Mouse (Mus musculus) frontal cortex, postnatal 14 days (tissue): ENCODE measurements at regions not wholly inside any gene's neighbourhood (a gene's known extent, or its start where the extent isn't known, plus 50 kb on each side); places are given as distances from the start of the nearest gene placed in this dataset.

Source experiments
- DNase-seq, 2 experiments: peaks; one replicate each; pipeline ENCODE4 v3.0.0; 2022; ENCODE audit warnings: low spot score in 2 of 2

DNA sequence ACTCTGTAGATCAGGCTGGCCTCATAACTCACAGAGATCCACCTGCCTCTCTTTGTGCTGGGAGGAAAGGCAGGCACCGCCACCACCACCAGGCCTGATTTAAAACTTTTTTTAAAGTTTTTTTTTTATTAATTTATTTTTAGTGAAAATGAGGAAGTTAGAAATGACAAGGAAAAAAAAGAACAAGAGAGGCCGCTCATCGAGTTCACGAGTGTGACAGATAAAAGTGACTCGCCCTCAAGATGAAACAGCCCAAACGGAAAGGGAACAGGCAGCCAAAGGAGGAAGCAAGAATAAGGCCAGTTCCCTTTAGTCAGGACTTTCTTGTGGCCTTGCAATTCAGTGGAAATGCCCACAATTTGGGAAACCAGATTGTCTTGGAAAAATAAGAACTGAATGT, 163.4 kb upstream of the Jmjd1c start:
- no peak for DNase-seq

DNA sequence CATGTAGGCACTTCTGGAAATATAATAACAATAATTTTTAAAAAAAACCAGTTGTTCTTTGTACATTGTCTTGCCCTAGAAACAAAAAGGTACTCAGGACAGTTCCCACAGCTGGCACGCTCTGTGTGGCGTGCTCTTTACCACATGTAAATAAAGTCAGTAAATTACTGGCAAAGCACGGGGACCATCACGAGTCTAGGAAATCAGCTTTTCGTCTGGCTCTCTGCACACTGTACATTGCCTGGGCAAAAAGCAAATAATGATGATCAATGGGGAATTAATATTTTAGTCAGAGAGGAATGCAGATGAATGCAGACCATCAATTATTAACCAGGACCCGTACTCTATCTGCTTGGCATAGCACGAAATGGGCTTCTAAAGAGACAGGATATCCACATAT, 162.2 kb upstream of the Jmjd1c start:
- no peak for DNase-seq

DNA sequence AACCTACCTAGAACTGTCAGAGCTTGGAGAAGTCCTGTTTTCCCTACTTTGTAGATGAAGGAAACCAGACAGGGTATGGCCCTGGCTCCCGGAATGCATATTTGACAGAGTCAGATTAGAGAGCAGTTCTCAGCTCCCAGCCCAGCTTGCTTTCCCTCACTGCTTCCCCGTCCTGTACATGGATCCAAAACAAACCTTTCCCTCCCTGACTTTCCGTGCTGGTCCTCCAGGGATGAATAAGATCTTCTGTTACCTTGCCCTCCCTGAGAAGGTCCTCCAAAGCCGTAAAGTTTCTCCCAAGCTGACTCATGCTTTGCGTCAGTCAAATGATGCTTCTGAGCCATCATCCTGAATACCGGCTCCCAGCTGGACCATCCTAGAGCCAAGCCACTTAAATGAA, 160.2 kb upstream of the Jmjd1c start:
- DNase-seq: no peak

DNA sequence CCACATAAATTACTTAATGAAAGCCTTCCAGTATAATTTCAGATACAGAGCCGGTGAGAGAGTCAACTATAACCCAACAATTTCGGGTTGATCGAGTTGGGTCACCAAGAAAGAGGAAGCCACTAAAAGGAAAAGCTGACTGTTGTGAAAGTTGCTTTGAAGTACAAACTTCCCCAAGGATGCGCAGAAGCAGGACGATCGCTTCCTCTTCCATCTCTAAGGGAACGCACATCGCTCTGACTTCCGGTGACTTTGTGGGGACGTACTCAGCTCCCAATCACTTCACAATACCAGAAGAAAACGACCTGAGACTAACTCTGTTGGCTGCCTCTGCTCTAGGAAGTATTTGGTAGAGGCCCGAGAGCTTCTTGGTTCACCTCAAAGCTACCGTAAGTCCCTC, 158.8 kb upstream of the Jmjd1c start:
- no peak for DNase-seq

DNA sequence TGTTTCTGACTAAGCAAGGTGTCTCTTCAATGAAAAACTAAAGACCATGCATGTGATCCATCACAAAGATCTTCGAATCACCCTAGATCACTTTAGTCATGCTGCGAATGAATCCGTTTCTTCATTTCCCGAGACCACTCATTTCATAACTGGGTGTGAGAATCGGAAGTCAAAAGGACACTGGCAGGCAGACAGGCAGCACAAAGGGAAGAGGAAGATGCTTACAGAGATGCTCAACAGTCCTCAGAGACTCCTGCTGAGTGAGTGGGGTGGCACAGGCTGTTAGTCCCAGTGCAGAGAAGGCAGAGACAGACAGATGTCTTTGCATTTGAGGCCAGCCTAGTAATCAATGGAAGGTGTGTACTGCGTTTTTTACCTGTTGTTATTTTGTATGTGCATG, 155.6 kb upstream of the Jmjd1c start:
- no peak for DNase-seq

DNA sequence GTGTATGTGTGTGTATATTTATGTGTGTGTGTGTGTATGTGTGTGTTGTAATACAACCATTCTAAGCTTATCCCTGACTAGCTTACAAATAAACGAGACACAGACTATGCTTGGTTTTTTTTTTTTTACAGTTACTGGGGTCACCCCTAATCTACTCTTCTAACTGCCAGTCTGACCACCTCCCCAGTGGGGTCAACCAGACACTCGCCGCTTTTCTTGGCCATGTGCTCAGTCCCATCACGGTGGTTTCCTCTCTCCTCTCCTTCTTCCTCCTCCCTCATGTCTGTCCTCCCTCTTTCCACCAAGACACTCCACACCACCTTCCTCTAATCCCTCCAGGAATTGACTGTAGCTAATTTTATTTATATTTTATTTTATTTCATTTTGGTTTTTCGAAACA, 155.0 kb upstream of the Jmjd1c start:
- DNase-seq: no peak

DNA sequence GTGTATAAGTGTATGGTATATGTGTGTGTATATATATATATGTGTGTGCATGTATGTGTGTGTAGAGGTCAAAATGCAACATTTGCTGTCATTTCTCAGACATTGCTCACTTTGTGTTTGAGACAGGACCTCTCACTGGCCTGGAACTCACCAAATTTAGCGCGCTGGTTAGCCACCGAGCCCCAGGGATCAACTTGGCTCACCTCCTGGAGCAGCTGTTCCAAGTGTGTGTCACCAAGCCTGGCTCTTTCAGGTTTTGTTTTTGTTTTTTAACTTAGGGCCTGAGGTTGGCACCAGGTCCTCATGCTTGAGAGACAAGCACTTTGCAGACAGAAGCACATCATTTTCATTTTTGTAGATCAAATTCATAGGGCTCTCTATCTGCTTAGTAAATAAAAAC, 154.0 kb upstream of the Jmjd1c start:
- no peak for DNase-seq

DNA sequence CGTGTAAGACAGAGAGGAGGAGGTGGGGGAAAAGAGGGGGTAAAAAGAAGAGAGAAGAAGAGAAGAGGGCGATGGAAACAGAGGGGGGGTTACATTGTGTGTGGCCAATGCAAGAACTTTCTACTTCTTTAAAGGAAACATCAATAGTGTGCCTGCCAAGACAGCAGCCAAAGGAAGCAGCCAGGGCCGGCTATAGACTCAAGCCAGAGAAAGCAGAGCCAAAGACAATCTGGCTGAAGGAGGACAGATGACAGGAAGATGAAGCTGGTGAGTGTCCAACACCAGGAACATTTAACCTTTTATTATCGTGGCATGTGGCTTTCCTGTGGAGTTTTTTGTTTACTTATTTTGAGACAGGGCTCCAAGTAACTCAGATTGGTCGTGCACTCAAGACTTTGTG, 152.1 kb upstream of the Jmjd1c start:
- no peak for DNase-seq

DNA sequence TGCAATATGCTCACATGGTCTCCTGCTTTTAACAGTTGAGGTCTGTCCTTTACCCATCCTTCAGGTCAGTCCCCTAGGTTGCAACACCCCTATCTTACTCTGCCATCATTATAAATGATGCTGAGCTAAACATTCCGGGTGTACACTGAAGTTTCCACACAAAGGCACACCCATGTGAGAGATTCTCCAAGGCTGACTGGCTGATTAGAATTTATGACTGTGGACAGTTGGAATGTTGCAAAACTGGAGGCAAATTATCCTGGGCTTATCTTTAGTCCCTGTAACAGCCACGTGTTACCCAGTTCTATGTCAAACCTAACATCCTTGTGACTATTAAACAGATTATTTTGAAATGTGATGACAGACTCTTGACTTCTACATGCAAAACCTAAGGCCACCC, 149.8 kb upstream of the Jmjd1c start:
- DNase-seq: no peak

DNA sequence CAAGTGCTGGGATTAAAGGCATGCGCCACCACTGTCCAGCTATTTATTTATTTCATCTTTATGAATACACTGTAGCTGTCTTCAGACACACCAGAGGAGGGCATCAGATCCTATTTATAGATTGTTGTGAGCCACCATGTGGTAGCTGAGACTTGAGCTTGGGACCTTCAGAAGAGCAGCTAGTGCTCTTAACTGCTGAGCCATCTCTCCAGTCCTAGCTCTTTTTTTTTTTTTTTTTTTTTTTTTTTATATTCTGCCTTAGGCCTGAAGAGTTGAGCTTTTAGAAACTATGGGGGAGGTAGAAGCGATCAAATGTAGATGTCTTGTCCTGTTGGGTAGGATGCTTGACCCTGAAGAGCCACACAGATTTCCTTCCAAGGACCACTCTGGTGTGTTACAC, 147.6 kb upstream of the Jmjd1c start:
- no peak for DNase-seq

DNA sequence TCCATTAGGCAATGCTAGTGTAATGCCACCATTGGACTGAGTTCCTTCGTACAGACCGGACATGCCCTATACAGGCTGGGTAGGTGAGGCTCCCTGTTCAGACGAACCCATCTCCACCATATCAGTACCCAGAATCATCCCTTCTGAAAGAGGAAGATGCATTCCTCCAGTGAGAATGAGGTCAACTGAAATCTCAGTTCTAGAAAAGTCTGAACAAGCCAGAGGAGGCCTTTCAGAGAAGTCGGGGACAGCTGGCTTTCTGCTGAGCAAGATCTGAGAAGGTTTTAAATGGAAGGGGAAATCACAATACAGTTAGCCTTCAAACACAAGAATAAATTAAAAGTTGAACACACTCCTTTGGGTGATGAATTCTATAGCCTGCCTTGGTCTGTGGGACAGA, 145.5 kb upstream of the Jmjd1c start:
- DNase-seq: no peak

DNA sequence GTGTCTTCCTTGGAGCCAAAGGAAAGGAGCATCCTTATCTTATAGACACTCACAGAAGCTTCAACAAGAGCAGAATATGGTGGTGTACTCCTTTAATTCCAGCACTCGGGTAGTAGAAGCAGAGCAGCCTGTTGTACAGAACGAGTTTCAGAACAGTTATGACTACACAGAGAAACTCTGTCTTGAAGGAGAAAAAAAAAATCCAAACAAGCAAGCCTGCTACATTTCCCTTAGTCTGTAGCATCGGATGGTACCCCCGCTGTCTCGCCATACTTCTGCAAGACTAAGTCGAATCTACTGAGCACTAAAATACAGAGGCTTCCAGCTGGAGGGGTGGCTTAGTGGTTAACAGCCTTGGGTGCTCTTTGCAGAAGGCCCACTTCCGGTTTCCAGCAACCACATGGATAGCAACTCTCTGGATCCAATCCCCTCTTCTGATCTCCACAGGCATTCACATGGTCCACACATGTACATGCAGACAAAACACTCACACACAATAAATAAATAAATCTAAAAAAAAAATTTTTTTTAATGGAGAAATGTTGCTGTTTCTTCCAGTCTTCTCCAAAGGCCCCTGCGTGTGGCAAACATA, 144.6 kb upstream of the Jmjd1c start:
- DNase-seq: no peak

DNA sequence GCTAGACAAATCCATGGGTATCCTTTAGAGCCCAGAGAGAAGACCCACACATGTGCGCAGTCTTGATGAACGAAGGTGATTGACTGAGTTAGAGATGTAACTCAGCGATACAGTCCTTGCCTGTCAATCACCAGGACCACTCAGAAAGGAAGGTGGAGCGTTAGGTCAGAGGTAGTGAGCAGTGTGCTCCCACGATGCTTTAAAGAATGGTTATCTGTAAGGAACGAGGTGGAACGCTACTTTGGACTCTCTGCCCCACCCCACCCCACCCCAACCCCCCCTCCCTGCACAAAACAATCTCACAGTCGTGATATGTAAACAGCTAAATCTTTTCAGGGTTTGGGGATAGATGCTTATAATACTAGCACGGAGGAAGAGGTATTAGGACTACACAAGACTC, 144.0 kb upstream of the Jmjd1c start:
- no peak for DNase-seq

DNA sequence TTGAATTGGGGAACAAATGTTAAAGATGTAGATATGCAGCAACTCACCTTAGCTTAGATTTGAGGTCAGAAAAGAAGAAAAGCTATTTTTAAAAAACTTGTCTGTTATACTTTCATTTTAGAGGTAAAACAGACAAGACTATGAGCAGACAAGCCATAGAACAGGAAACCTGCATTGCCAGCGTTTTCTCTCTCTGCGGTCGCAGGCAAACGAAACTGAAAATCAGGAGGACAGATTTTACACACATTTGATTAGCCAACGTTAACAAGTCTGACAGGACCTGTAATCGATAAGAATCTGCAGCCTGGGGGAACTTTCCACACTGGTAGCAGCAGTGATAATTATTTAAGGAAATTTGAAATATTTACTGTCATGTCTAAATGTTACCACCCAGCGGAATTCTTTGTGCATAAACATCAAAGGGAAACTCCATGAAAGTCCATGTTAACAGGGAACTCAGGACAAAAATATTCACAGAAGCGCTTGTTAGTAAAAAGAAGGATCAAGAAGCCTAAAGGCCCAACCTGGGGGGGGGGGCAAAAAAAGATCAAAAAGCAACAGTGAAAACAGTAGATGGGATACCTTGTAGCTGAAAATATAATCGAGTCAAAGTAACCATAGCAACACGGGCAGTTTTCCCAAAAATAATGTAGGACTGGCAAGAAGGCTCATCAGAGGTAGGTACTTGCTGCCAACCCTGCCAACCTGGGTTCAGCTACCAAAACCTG, 142.5 kb upstream of the Jmjd1c start:
- no peak for DNase-seq

DNA sequence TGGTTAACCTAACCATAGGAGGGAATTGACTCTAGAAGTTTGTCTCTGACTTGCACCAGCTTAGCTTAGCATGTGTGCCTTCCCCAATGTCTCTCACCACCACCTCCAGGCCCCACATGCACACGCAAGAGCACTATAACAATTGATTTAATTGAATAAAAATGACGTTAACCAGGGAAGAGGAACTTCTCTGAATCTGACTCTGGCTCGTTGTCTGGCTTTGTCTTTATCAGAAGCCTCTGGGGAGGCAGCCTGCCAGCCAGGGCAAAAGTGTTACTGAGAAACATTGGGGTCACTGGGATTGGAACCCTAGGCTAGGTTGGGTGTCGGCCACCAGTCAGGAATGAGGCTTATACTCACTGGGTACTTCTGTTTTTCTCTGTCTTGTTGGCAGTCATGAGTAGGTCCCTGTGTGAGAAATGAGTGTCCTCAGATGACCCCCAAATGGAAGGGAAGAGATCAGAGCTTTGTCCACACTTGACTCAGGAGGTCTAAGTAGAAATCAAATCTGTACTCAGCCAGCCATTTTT, 141.9 kb upstream of the Jmjd1c start:
- DNase-seq: no peak

DNA sequence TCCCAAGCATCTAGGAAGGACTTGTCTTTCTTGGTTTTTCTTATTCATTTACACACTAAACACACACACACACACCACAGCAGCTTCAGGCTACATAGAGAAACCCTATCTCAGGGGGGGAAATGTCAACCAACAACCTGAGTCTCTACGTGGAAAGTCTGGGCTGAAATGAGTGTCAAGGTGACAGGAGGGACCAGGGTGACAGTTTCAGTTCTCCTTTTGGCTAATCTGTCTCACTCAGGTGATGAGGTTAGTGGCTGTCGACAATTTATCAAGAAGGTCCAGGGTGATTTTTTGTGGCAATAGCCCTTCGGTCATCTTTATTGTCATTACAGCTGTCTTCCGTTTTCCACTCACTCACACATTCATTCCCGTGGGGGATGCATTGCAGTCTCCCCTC, 140.5 kb upstream of the Jmjd1c start:
- DNase-seq: no peak

DNA sequence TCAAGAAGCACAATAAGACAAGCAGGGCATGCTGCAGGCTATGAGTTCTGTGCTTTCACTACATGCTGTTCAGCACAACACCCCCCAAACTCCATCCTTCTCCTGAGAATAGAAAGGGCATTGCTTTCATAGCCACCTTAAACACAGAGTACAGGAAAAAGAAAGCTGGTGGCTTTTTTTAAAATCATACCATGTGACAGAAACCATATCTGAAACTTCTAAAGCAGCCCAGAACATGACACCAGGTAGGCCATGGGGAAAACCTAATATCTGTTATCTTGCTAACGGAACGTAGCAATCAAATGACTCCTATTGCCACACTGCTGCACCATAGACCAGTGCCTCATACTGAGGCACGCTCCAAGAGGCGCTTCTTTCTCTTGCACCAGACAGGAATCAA, 139.3 kb upstream of the Jmjd1c start:
- no peak for DNase-seq

DNA sequence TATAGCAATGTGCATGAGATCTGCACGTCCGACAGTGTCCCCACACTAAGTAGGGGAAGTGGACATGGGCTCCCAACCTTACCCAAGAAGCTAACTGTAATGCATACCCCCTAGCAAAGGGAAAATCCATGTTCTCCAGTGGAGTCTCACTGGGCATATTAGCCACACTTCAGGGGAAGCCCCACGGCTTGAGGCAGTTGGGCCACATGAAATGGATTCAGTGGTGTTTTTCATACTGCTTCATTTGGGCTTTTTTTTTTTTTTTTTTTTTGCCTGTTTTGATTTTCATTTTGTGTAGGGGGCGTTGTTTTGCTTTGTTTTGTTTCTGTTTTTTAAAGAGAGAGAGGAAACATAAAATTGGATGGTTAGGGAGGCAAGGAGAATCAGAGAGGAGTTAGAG, 138.6 kb upstream of the Jmjd1c start:
- no peak for DNase-seq
